ENCODE assay signal across 19 mouse cellular contexts in the genomic region with DNA sequence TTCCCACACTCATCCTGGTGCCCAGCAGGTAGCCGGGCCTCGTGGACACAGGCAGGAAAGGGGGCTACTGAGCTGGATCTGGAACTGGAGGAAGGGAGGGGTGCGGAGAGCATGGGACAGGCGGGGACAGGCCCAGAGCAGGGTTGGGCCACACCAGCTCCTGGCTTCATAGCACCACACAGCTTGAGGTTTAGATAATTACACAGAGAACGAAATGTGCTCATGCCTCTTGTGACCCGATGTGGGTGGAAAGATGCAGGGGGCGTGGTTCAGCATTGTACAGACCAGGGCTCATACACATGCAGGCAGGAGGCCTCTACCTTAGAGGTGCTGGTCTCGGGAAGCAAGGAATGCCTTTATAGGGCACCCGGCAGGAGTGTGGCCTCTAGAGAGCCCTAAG. TPM values are rescaled to one million over a fixed set of nuclear protein-coding genes. Genes with fewer than 3 reads are reported as not detected.
DNase-seq lines count a peak whose midpoint lies in the region; ATAC-seq and TF ChIP-seq lines count a peak whose summit lies in the region.
"Had no signal": no experiment of that assay in that cellular context is flagged by ENCODE, and none has a peak within 500 bp of the region (broad histone marks: within the 10 kb centered on the region; RNA-seq: fewer than 3 reads in every experiment).

No protein-coding gene starts in this region.

- H3K4me1 ChIP-seq in intestine, postnatal 0 days (replicated peaks; ENCODE audit: control insufficient read depth, insufficient read depth, low read length) = peaks cover 3% of the 10 kb centered on the region; the same call in 1 of the 2 replicates
- peaks cover 47% of the 10 kb centered on the region for H3K4me1 ChIP-seq in intestine, embryonic 15.5 days (replicated peaks)
- H3K4me1 ChIP-seq in limb, embryonic 15.5 days = peaks cover 64% of the 10 kb centered on the region
- H3K4me1 ChIP-seq in forebrain, embryonic 12.5 days = peaks cover 23% of the 10 kb centered on the region

- no peaks in the 10 kb centered on the region for H3K9me3 ChIP-seq in intestine, postnatal 0 days (ENCODE audit: control insufficient read depth)
- no peaks in the 10 kb centered on the region for H3K9me3 ChIP-seq in intestine, embryonic 15.5 days
- no peaks in the 10 kb centered on the region for H3K9me3 ChIP-seq in limb, embryonic 15.5 days
- H3K9me3 ChIP-seq in forebrain, embryonic 12.5 days = no peaks in the 10 kb centered on the region
- H3K9me3 ChIP-seq: midbrain, embryonic 12.5 days; neural tube, embryonic 15.5 days had no signal

- H3K4me3 ChIP-seq in intestine, postnatal 0 days (ENCODE audit: low read depth, low read length) = no peak overlapping the region
- H3K4me3 ChIP-seq in intestine, embryonic 15.5 days (replicated peaks) = no peak overlapping the region
- H3K4me3 ChIP-seq in limb, embryonic 15.5 days = no peak overlapping the region
- no peak overlapping the region for H3K4me3 ChIP-seq in left cerebral cortex, adult 2 months
- no peak overlapping the region for H3K4me3 ChIP-seq in forebrain, embryonic 12.5 days (replicated peaks)
- H3K4me3 ChIP-seq: midbrain, embryonic 12.5 days; myocyte; neural tube, embryonic 15.5 days had no signal

- H3K36me3 ChIP-seq in intestine, postnatal 0 days (ENCODE audit: control insufficient read depth, insufficient read depth) = no peaks in the 10 kb centered on the region
- H3K36me3 ChIP-seq in intestine, embryonic 15.5 days = no peaks in the 10 kb centered on the region
- no peaks in the 10 kb centered on the region for H3K36me3 ChIP-seq in limb, embryonic 15.5 days
- no peaks in the 10 kb centered on the region for H3K36me3 ChIP-seq in forebrain, embryonic 12.5 days (replicated peaks)
- H3K36me3 ChIP-seq: midbrain, embryonic 12.5 days; neural tube, embryonic 15.5 days had no signal

- 60% methylated on average over 9 of the region's 9 CpGs for WGBS in intestine, postnatal 0 days
- WGBS in intestine, embryonic 15.5 days = 72% methylated on average over 9 of the region's 9 CpGs
- WGBS in limb, embryonic 15.5 days = 54% methylated on average over 9 of the region's 9 CpGs
- 72% methylated on average over 9 of the region's 9 CpGs for WGBS in forebrain, embryonic 12.5 days

- TF ChIP-seq CTCF in intestine, postnatal 0 days (IDR thresholded peaks at IDR 0.05; ENCODE audit: low read depth) = no peak
- no peak for TF ChIP-seq CTCF in left cerebral cortex, adult 2 months (IDR thresholded peaks at IDR 0.05)

- no peak overlapping the region for H3K9ac ChIP-seq in intestine, postnatal 0 days (ENCODE audit: low read depth, low read length)
- no peak overlapping the region for H3K9ac ChIP-seq in intestine, embryonic 15.5 days
- H3K9ac ChIP-seq in limb, embryonic 15.5 days = no peak overlapping the region
- no peak overlapping the region for H3K9ac ChIP-seq in forebrain, embryonic 12.5 days
- H3K9ac ChIP-seq: hindbrain, embryonic 14.5 days; midbrain, embryonic 12.5 days; neural tube, embryonic 15.5 days had no signal

- DNase-seq in Muller cell, postnatal 12 days (ENCODE audit: inconsistent ontology term) = peak; percentile 11
- DNase-seq in kidney, adult 9 months = peak; percentile 20
- no peak for DNase-seq in adipocyte (ENCODE audit: low spot score)
- DNase-seq in left cerebral cortex, adult 2 months (ENCODE audit: extremely low spot score in 1 of 2, low spot score in 2 of 2) = no peak
- DNase-seq: adrenal gland, postnatal 25 days; cerebellum, adult 2 months; gastrocnemius, postnatal 14 days; heart, postnatal 10 days; lung, adult 18-20 months; thymus, postnatal 25 days had no signal

- H3K4me2 ChIP-seq in intestine, postnatal 0 days (replicated peaks; ENCODE audit: low read depth) = no peak overlapping the region; the same call in 1 of the 2 replicates
- no peak overlapping the region for H3K4me2 ChIP-seq in intestine, embryonic 15.5 days (replicated peaks)
- peak overlapping the region; percentile 7; the same call in 1 of the 2 replicates for H3K4me2 ChIP-seq in limb, embryonic 15.5 days
- no peak overlapping the region for H3K4me2 ChIP-seq in forebrain, embryonic 12.5 days
- H3K4me2 ChIP-seq: hindbrain, embryonic 14.5 days; midbrain, embryonic 12.5 days; neural tube, embryonic 15.5 days had no signal

- H3K27me3 ChIP-seq in intestine, postnatal 0 days (replicated peaks; ENCODE audit: control insufficient read depth, insufficient read depth, low read length) = no peaks in the 10 kb centered on the region
- no peaks in the 10 kb centered on the region for H3K27me3 ChIP-seq in intestine, embryonic 15.5 days (replicated peaks)
- H3K27me3 ChIP-seq in limb, embryonic 15.5 days = peaks cover 8% of the 10 kb centered on the region; the same call in 1 of the 2 replicates
- peaks cover 17% of the 10 kb centered on the region for H3K27me3 ChIP-seq in forebrain, embryonic 12.5 days

- intact Hi-C loops in left cerebral cortex, adult 2 months (cut with DNase I) = no loop called here

- H3K27ac ChIP-seq in intestine, postnatal 0 days (ENCODE audit: low read depth, low read length) = peak overlapping the region; percentile 41
- no peak overlapping the region for H3K27ac ChIP-seq in intestine, embryonic 15.5 days
- peak overlapping the region; percentile 24 for H3K27ac ChIP-seq in limb, embryonic 15.5 days
- no peak overlapping the region for H3K27ac ChIP-seq in left cerebral cortex, adult 2 months
- H3K27ac ChIP-seq in forebrain, embryonic 12.5 days = no peak overlapping the region
- H3K27ac ChIP-seq: hindbrain, embryonic 14.5 days; macrophage; midbrain, embryonic 12.5 days; neural tube, embryonic 15.5 days had no signal

- ATAC-seq in intestine, postnatal 0 days = no peak
- no peak for ATAC-seq in intestine, embryonic 15.5 days
- 0 out of 2 replicates have a peak, but pooled peaks have one; percentile 17 for ATAC-seq in limb, embryonic 15.5 days (ENCODE audit: insufficient number of reproducible peaks, low FRiP score, low TSS enrichment, low read depth)
- ATAC-seq in forebrain, embryonic 12.5 days (ENCODE audit: low FRiP score) = no peak

RNA-seq across cellular contexts. Expression of a gene that starts 4.4 kb away (rescaled TPM):
- polyA plus RNA-seq in intestine, postnatal 0 days (2015; fragmentation: Nextera tagmentation; extraction: Ambion mirVana) = 1.7 and 1.8 TPM in 2 replicates
- polyA plus RNA-seq in intestine, embryonic 15.5 days (2015; fragmentation: Nextera tagmentation; extraction: Ambion mirVana) = 3.6 and 3.7 TPM in 2 replicates
- 4.9 and 5.9 TPM in 2 replicates for polyA plus RNA-seq in limb, embryonic 15.5 days (2015; fragmentation: Nextera tagmentation; extraction: Ambion mirVana)
- 1 to 10 TPM; 8.4 to 10.0 TPM for total RNA-seq in left cerebral cortex, adult 2 months (2021)
- polyA plus RNA-seq in forebrain, embryonic 12.5 days (2016; fragmentation: Nextera tagmentation; extraction: Ambion mirVana) = 0.12 and 0.23 TPM in 2 replicates
- polyA plus RNA-seq: macrophage had no signal

Comparison
In these comparisons a context has a peak if more than half of its experiments do, and no peak if none do; other contexts are left out.
1. H3K27ac ChIP-seq: peak in intestine, postnatal 0 days (single experiment) and limb, embryonic 15.5 days (single experiment); none in intestine, embryonic 15.5 days (single experiment), left cerebral cortex, adult 2 months (single experiment) and forebrain, embryonic 12.5 days (single experiment).
2. DNase-seq: peak in Muller cell, postnatal 12 days (single experiment) and kidney, adult 9 months (single experiment); none in adipocyte (single experiment) and left cerebral cortex, adult 2 months (0 of 2).